Mouse (Mus musculus) liver, embryonic 14.5 days (tissue): ENCODE data around the gene Ptk6.

ENCODE experiments used
- CTCF ChIP-seq: IDR thresholded peaks from 2 replicates; pipeline ENCODE4 v1.5.1; 2016; ENCODE audit warnings: antibody characterized with exemption, low read depth, control low read depth
- EP300 ChIP-seq: IDR thresholded peaks from 2 replicates; pipeline ENCODE4 v1.6.1; 2016; ENCODE audit warnings: antibody characterized with exemption, low read depth

GRCm38 (mm10) chr2:181206118-181206517 is 3.5 kb upstream of the Ptk6 start:
- TF ChIP-seq CTCF, result peak; percentile 8; the same call in 1 of the 2 replicates
- peak; percentile 77 for TF ChIP-seq EP300
